Mouse (Mus musculus): Measurements from ENCODE around the gene Kri1. TPM values are rescaled to one million over a fixed set of nuclear protein-coding genes. Genes with fewer than 3 reads are reported as not detected.
"Not testable (repeated sequence)": the region's sequence is repeated elsewhere in the genome, so short reads cannot be mapped to it uniquely, and the experiment has no call there.

Kri1 gene
- polyA plus RNA-seq, 1 experiment from 2014 or later, result 8.9 TPM

GRCm38 (mm10) chr9:21331365-21332140 is 43.8 kb upstream of the Kri1 start:
- H3K27me3 ChIP-seq (replicated peaks; ENCODE audit: insufficient read depth, low read length), result no peaks in the 10 kb centered on the region
- ATAC-seq (no peak), DNase-seq (ENCODE audit: low spot score) (no peak)
- no peak overlapping the region for H3K4me2 ChIP-seq (replicated peaks; ENCODE audit: low read depth, low read length)
- TF ChIP-seq EP300 (IDR thresholded peaks at IDR 0.05) (no peak), CTCF (IDR thresholded peaks at IDR 0.05) (no peak)
- H3K27ac ChIP-seq (ENCODE audit: low read length), result peak overlapping the region; percentile 69
- no peaks in the 10 kb centered on the region for H3K9me3 ChIP-seq (ENCODE audit: low read length)
- 71% methylated on average over 12 of the region's 12 CpGs for WGBS
- H3K4me3 ChIP-seq (ENCODE audit: low read depth, low read length), result no peak overlapping the region
- no peak overlapping the region for H3K9ac ChIP-seq (replicated peaks; ENCODE audit: low read depth)
- no peaks in the 10 kb centered on the region for H3K36me3 ChIP-seq (ENCODE audit: insufficient read depth, low read length)
- H3K4me1 ChIP-seq (ENCODE audit: insufficient read depth, low read depth, low read length), result peaks cover 11% of the 10 kb centered on the region

GRCm38 (mm10) chr9:21329699-21330289 is 42.0 kb upstream of the Kri1 start:
- ATAC-seq (peak; percentile 66), DNase-seq (ENCODE audit: low spot score) (peak; percentile 76)
- no peaks in the 10 kb centered on the region for H3K9me3 ChIP-seq (ENCODE audit: low read length)
- H3K27ac ChIP-seq (ENCODE audit: low read length), result peak overlapping the region; percentile 48
- H3K9ac ChIP-seq (replicated peaks; ENCODE audit: low read depth), result no peak overlapping the region
- 87% methylated on average over 10 of the region's 10 CpGs for WGBS
- H3K4me3 ChIP-seq (ENCODE audit: low read depth, low read length), result no peak overlapping the region
- H3K4me2 ChIP-seq (replicated peaks; ENCODE audit: low read depth, low read length), result no peak overlapping the region
- H3K4me1 ChIP-seq (ENCODE audit: insufficient read depth, low read depth, low read length), result peaks cover 11% of the 10 kb centered on the region; the same call in 1 of the 2 replicates
- TF ChIP-seq EP300 (IDR thresholded peaks at IDR 0.05) (peak; percentile 85), CTCF (IDR thresholded peaks at IDR 0.05) (no peak)
- no peaks in the 10 kb centered on the region for H3K27me3 ChIP-seq (replicated peaks; ENCODE audit: insufficient read depth, low read length)
- H3K36me3 ChIP-seq (ENCODE audit: insufficient read depth, low read length), result no peaks in the 10 kb centered on the region

GRCm38 (mm10) chr9:21329041-21329440 is 41.3 kb upstream of the Kri1 start:
- TF ChIP-seq CTCF (IDR thresholded peaks at IDR 0.05) (no peak), EP300 (IDR thresholded peaks at IDR 0.05) (peak; percentile 66)
- Histone ChIP-seq H3K27ac (ENCODE audit: low read length) (peak overlapping the region; percentile 69), H3K4me1 (ENCODE audit: insufficient read depth, low read depth, low read length) (peaks cover 11% of the 10 kb centered on the region; the same call in 1 of the 2 replicates), H3K9me3 (ENCODE audit: low read length) (no peaks in the 10 kb centered on the region), H3K4me2 (replicated peaks; ENCODE audit: low read depth, low read length) (no peak overlapping the region), H3K36me3 (ENCODE audit: insufficient read depth, low read length) (no peaks in the 10 kb centered on the region), H3K27me3 (replicated peaks; ENCODE audit: insufficient read depth, low read length) (no peaks in the 10 kb centered on the region), H3K4me3 (ENCODE audit: low read depth, low read length) (no peak overlapping the region), H3K9ac (replicated peaks; ENCODE audit: low read depth) (no peak overlapping the region)
- ATAC-seq (peak; percentile 80), DNase-seq (ENCODE audit: low spot score) (peak; percentile 89)
- 21% methylated on average over 3 of the region's 5 CpGs for WGBS

GRCm38 (mm10) chr9:21328041-21328440 is 40.3 kb upstream of the Kri1 start:
- H3K9ac ChIP-seq (replicated peaks; ENCODE audit: low read depth), result no peak overlapping the region
- peaks cover 11% of the 10 kb centered on the region; the same call in 1 of the 2 replicates for H3K4me1 ChIP-seq (ENCODE audit: insufficient read depth, low read depth, low read length)
- H3K9me3 ChIP-seq (ENCODE audit: low read length), result no peaks in the 10 kb centered on the region
- TF ChIP-seq EP300 (IDR thresholded peaks at IDR 0.05), result no peak
- no peak for TF ChIP-seq CTCF (IDR thresholded peaks at IDR 0.05)
- H3K27me3 ChIP-seq (replicated peaks; ENCODE audit: insufficient read depth, low read length), result no peaks in the 10 kb centered on the region
- peak overlapping the region; percentile 43; the same call in 1 of the 2 replicates for H3K27ac ChIP-seq (ENCODE audit: low read length)
- no peaks in the 10 kb centered on the region for H3K36me3 ChIP-seq (ENCODE audit: insufficient read depth, low read length)
- H3K4me2 ChIP-seq (replicated peaks; ENCODE audit: low read depth, low read length), result no peak overlapping the region
- H3K4me3 ChIP-seq (ENCODE audit: low read depth, low read length), result no peak overlapping the region
- no peak for DNase-seq (ENCODE audit: low spot score)
- WGBS, result 64% methylated on average over 3 of the region's 3 CpGs
- ATAC-seq, result no peak

- H3K4me3 ChIP-seq (ENCODE audit: low read depth, low read length), result no peak overlapping the region
- H3K9ac ChIP-seq (replicated peaks; ENCODE audit: low read depth), result no peak overlapping the region
- no peak for DNase-seq (ENCODE audit: low spot score)
- no peaks in the 10 kb centered on the region for H3K27me3 ChIP-seq (replicated peaks; ENCODE audit: insufficient read depth, low read length)
- H3K36me3 ChIP-seq (ENCODE audit: insufficient read depth, low read length), result no peaks in the 10 kb centered on the region
- WGBS, result 65% methylated on average over 3 of the region's 3 CpGs
- ATAC-seq, result no peak
- peak overlapping the region; percentile 43; the same call in 1 of the 2 replicates for H3K27ac ChIP-seq (ENCODE audit: low read length)
- H3K4me1 ChIP-seq (ENCODE audit: insufficient read depth, low read depth, low read length), result peaks cover 7% of the 10 kb centered on the region; the same call in 1 of the 2 replicates
- H3K9me3 ChIP-seq (ENCODE audit: low read length), result no peaks in the 10 kb centered on the region
- TF ChIP-seq CTCF (IDR thresholded peaks at IDR 0.05), result 0 out of 2 replicates have a peak, but pooled peaks have one; percentile 9
- no peak for TF ChIP-seq EP300 (IDR thresholded peaks at IDR 0.05)
- H3K4me2 ChIP-seq (replicated peaks; ENCODE audit: low read depth, low read length), result no peak overlapping the region
These were observed 39.8 kb upstream of the Kri1 start for GRCm38 (mm10) chr9:21327569-21327968.

- peak; percentile 43 for ATAC-seq
- H3K27ac ChIP-seq (ENCODE audit: low read length), result peak overlapping the region; percentile 62; the same call in 1 of the 2 replicates
- H3K4me1 ChIP-seq (ENCODE audit: insufficient read depth, low read depth, low read length), result peaks cover 10% of the 10 kb centered on the region
- H3K4me2 ChIP-seq (replicated peaks; ENCODE audit: low read depth, low read length), result no peak overlapping the region
- no peak overlapping the region for H3K4me3 ChIP-seq (ENCODE audit: low read depth, low read length)
- DNase-seq (ENCODE audit: low spot score), result peak; percentile 57
- 74% methylated on average over 11 of the region's 11 CpGs for WGBS
- no peaks in the 10 kb centered on the region for H3K36me3 ChIP-seq (ENCODE audit: insufficient read depth, low read length)
- peak; percentile 85 for TF ChIP-seq EP300 (IDR thresholded peaks at IDR 0.05)
- TF ChIP-seq CTCF (IDR thresholded peaks at IDR 0.05), result no peak
- no peaks in the 10 kb centered on the region for H3K9me3 ChIP-seq (ENCODE audit: low read length)
- no peaks in the 10 kb centered on the region for H3K27me3 ChIP-seq (replicated peaks; ENCODE audit: insufficient read depth, low read length)
- H3K9ac ChIP-seq (replicated peaks; ENCODE audit: low read depth), result no peak overlapping the region
These were observed 36.5 kb upstream of the Kri1 start for GRCm38 (mm10) chr9:21324269-21324668.

- H3K4me2 ChIP-seq (replicated peaks; ENCODE audit: low read depth, low read length); H3K27ac ChIP-seq (ENCODE audit: low read length); ATAC-seq; H3K9ac ChIP-seq (replicated peaks; ENCODE audit: low read depth); H3K4me3 ChIP-seq (ENCODE audit: low read depth, low read length); H3K9me3 ChIP-seq (ENCODE audit: low read length); H3K36me3 ChIP-seq (ENCODE audit: insufficient read depth, low read length); DNase-seq (ENCODE audit: low spot score); H3K27me3 ChIP-seq (replicated peaks; ENCODE audit: insufficient read depth, low read length): not testable (repeated sequence)
- 83% methylated on average over 7 of the region's 8 CpGs for WGBS
- H3K4me1 ChIP-seq (ENCODE audit: insufficient read depth, low read depth, low read length), result peaks cover 10% of the 10 kb centered on the region
These were observed 35.1 kb upstream of the Kri1 start for GRCm38 (mm10) chr9:21322917-21323297.

Measured in lung, postnatal 0 days (tissue).